Mouse (Mus musculus): ENCODE results near the gene Vps4b. TPM values are rescaled to one million over a fixed set of nuclear protein-coding genes. Genes with fewer than 3 reads are reported as not detected.

Vps4b gene
- polyA plus RNA-seq, 1 experiment from 2014 or later: 71.2 TPM

- H3K4me1 ChIP-seq: no peaks in the 10 kb centered on the region
- DNase-seq (ENCODE audit: low spot score): no peak
- no peaks in the 10 kb centered on the region for H3K27me3 ChIP-seq (ENCODE audit: low read depth, poor library complexity, severe bottlenecking)
- no peak overlapping the region for H3K27ac ChIP-seq
- peaks cover 90% of the 10 kb centered on the region for H3K36me3 ChIP-seq
- no peaks in the 10 kb centered on the region for H3K9me3 ChIP-seq (replicated peaks)
- H3K4me3 ChIP-seq: no peak overlapping the region
These were observed 27.8 kb downstream of the Vps4b start for GRCm38 (mm10) chr1:106768773-106769172.

- Histone ChIP-seq H3K4me1 (no peaks in the 10 kb centered on the region), H3K36me3 (peaks cover 66% of the 10 kb centered on the region), H3K27ac (no peak overlapping the region), H3K27me3 (ENCODE audit: low read depth, poor library complexity, severe bottlenecking) (no peaks in the 10 kb centered on the region), H3K9me3 (replicated peaks) (no peaks in the 10 kb centered on the region), H3K4me3 (no peak overlapping the region)
- DNase-seq (ENCODE audit: low spot score): no peak
- 96% methylated on average over 8 of the region's 8 CpGs for WGBS
These were observed 30.8 kb downstream of the Vps4b start for GRCm38 (mm10) chr1:106765771-106766170.

GRCm38 (mm10) chr1:106764846-106765245 lies 31.7 kb downstream of the Vps4b start:
- DNase-seq (ENCODE audit: low spot score): no peak
- WGBS: 94% methylated on average over 2 of the region's 2 CpGs
- Histone ChIP-seq H3K36me3 (peaks cover 57% of the 10 kb centered on the region), H3K4me3 (no peak overlapping the region), H3K4me1 (no peaks in the 10 kb centered on the region), H3K9me3 (replicated peaks) (no peaks in the 10 kb centered on the region), H3K27me3 (ENCODE audit: low read depth, poor library complexity, severe bottlenecking) (no peaks in the 10 kb centered on the region), H3K27ac (no peak overlapping the region)

GRCm38 (mm10) chr1:106764281-106764680 lies 32.2 kb downstream of the Vps4b start:
- no peak overlapping the region for H3K4me3 ChIP-seq
- peaks cover 1% of the 10 kb centered on the region; the same call in 1 of the 2 replicates for H3K4me1 ChIP-seq
- DNase-seq (ENCODE audit: low spot score): no peak
- no peaks in the 10 kb centered on the region for H3K9me3 ChIP-seq (replicated peaks)
- WGBS: 96% methylated on average over 3 of the region's 3 CpGs
- no peak overlapping the region for H3K27ac ChIP-seq
- no peaks in the 10 kb centered on the region for H3K27me3 ChIP-seq (ENCODE audit: low read depth, poor library complexity, severe bottlenecking)
- peaks cover 53% of the 10 kb centered on the region for H3K36me3 ChIP-seq

- H3K9me3 ChIP-seq (replicated peaks): no peaks in the 10 kb centered on the region
- 93% methylated on average over 3 of the region's 3 CpGs for WGBS
- no peak overlapping the region for H3K27ac ChIP-seq
- H3K4me3 ChIP-seq: no peak overlapping the region
- H3K4me1 ChIP-seq: peaks cover 15% of the 10 kb centered on the region
- no peak for DNase-seq (ENCODE audit: low spot score)
- no peaks in the 10 kb centered on the region for H3K27me3 ChIP-seq (ENCODE audit: low read depth, poor library complexity, severe bottlenecking)
- peaks cover 18% of the 10 kb centered on the region for H3K36me3 ChIP-seq
These were observed 35.8 kb downstream of the Vps4b start for GRCm38 (mm10) chr1:106760750-106761149.

GRCm38 (mm10) chr1:106759572-106760435 lies 36.7 kb downstream of the Vps4b start, which contains the start of gene Kdsr:
Gene Kdsr, minus strand, starts transcription at chr1:106759727.
- H3K9me3 ChIP-seq (replicated peaks): no peaks in the 10 kb centered on the region
- 4% methylated on average over 51 of the region's 51 CpGs for WGBS
- peak within 1 kb of the TSS; percentile 88 for H3K27ac ChIP-seq
- H3K27me3 ChIP-seq (ENCODE audit: low read depth, poor library complexity, severe bottlenecking): no peaks in the 10 kb centered on the region
- DNase-seq (ENCODE audit: low spot score): peak; percentile 93
- H3K4me1 ChIP-seq: peaks cover 15% of the 10 kb centered on the region
- H3K36me3 ChIP-seq: peaks cover 14% of the 10 kb centered on the region
- H3K4me3 ChIP-seq: peak within 1 kb of the TSS; percentile 74

GRCm38 (mm10) chr1:106758734-106759571 lies 37.6 kb downstream of the Vps4b start:
- H3K36me3 ChIP-seq: 0 out of 2 replicates have a peak, but pooled peaks cover 13% of the 10 kb centered on the region
- H3K27me3 ChIP-seq (ENCODE audit: low read depth, poor library complexity, severe bottlenecking): no peaks in the 10 kb centered on the region
- H3K27ac ChIP-seq: peak overlapping the region; percentile 88
- H3K4me3 ChIP-seq: peak overlapping the region; percentile 74
- no peak for DNase-seq (ENCODE audit: low spot score)
- peaks cover 15% of the 10 kb centered on the region for H3K4me1 ChIP-seq
- no peaks in the 10 kb centered on the region for H3K9me3 ChIP-seq (replicated peaks)
- WGBS: 2% methylated on average over 34 of the region's 34 CpGs

GRCm38 (mm10) chr1:106756633-106757032 lies 39.9 kb downstream of the Vps4b start:
- Histone ChIP-seq H3K36me3 (0 out of 2 replicates have a peak, but pooled peaks cover 8% of the 10 kb centered on the region), H3K4me1 (peaks cover 15% of the 10 kb centered on the region), H3K27ac (no peak overlapping the region), H3K9me3 (replicated peaks) (no peaks in the 10 kb centered on the region), H3K27me3 (ENCODE audit: low read depth, poor library complexity, severe bottlenecking) (no peaks in the 10 kb centered on the region), H3K4me3 (no peak overlapping the region)
- 88% methylated on average over 4 of the region's 4 CpGs for WGBS
- DNase-seq (ENCODE audit: low spot score): no peak

- H3K4me3 ChIP-seq: no peak overlapping the region
- H3K27me3 ChIP-seq (ENCODE audit: low read depth, poor library complexity, severe bottlenecking): no peaks in the 10 kb centered on the region
- 96% methylated on average over 5 of the region's 5 CpGs for WGBS
- no peaks in the 10 kb centered on the region for H3K9me3 ChIP-seq (replicated peaks)
- no peak for DNase-seq (ENCODE audit: low spot score)
- peaks cover 22% of the 10 kb centered on the region for H3K36me3 ChIP-seq
- H3K4me1 ChIP-seq: no peaks in the 10 kb centered on the region
- no peak overlapping the region for H3K27ac ChIP-seq
These were observed 44.5 kb downstream of the Vps4b start for GRCm38 (mm10) chr1:106752013-106752412.

- Histone ChIP-seq H3K4me3 (no peak overlapping the region), H3K36me3 (peaks cover 32% of the 10 kb centered on the region), H3K4me1 (no peaks in the 10 kb centered on the region), H3K27ac (no peak overlapping the region), H3K27me3 (ENCODE audit: low read depth, poor library complexity, severe bottlenecking) (no peaks in the 10 kb centered on the region), H3K9me3 (replicated peaks) (no peaks in the 10 kb centered on the region)
- 90% methylated on average over 1 of the region's 1 CpGs for WGBS
- no peak for DNase-seq (ENCODE audit: low spot score)
These were observed 45.9 kb downstream of the Vps4b start for GRCm38 (mm10) chr1:106750656-106751055.

- Histone ChIP-seq H3K9me3 (replicated peaks) (no peaks in the 10 kb centered on the region), H3K4me1 (peaks cover 3% of the 10 kb centered on the region; the same call in 1 of the 2 replicates), H3K4me3 (no peak overlapping the region), H3K36me3 (peaks cover 27% of the 10 kb centered on the region), H3K27ac (no peak overlapping the region), H3K27me3 (ENCODE audit: low read depth, poor library complexity, severe bottlenecking) (no peaks in the 10 kb centered on the region)
- DNase-seq (ENCODE audit: low spot score): no peak
- 92% methylated on average over 6 of the region's 6 CpGs for WGBS
These were observed 47.8 kb downstream of the Vps4b start for GRCm38 (mm10) chr1:106748555-106749315.

- DNase-seq (ENCODE audit: low spot score): no peak
- Histone ChIP-seq H3K4me3 (no peak overlapping the region), H3K27me3 (ENCODE audit: low read depth, poor library complexity, severe bottlenecking) (no peaks in the 10 kb centered on the region), H3K27ac (no peak overlapping the region), H3K9me3 (replicated peaks) (no peaks in the 10 kb centered on the region), H3K36me3 (peaks cover 34% of the 10 kb centered on the region), H3K4me1 (peaks cover 6% of the 10 kb centered on the region; the same call in 1 of the 2 replicates)
- 81% methylated on average over 6 of the region's 6 CpGs for WGBS
These were observed 53.5 kb downstream of the Vps4b start for GRCm38 (mm10) chr1:106742980-106743379.

All from limb, embryonic 10.5 days (tissue).